Mouse (Mus musculus) cortical plate, adult 2 months (tissue): ENCODE data around the gene Slc6a19. TPM values are rescaled to one million over a fixed set of nuclear protein-coding genes. Genes with fewer than 3 reads are reported as not detected.

Source experiments
- H3K27ac ChIP-seq: fragments of 200-500 bp; 2 replicates; pipeline ENCODE4 v1.5.1; 2012; ENCODE audit warnings: low read length, control low read depth, inconsistent platforms; ENCODE audit not compliant: insufficient read depth
- H3K4me1 ChIP-seq: fragments of 200-500 bp; 2 replicates; pipeline ENCODE4 v1.6.1; 2011; ENCODE audit warnings: low read length; ENCODE audit not compliant: control insufficient read depth, insufficient read depth
- H3K4me3 ChIP-seq: fragments of 200-500 bp; 2 replicates; pipeline ENCODE4 v1.5.1; 2011; ENCODE audit warnings: mild to moderate bottlenecking, low read length, control low read depth; ENCODE audit not compliant: insufficient read depth
- CTCF ChIP-seq: fragments of 200-500 bp; IDR thresholded peaks from 2 replicates; pipeline ENCODE4 v1.5.1; 2011; ENCODE audit warnings: mild to moderate bottlenecking, control low read depth, low read length; ENCODE audit not compliant: insufficient read depth; ENCODE audit errors: extremely low read depth
- POLR2A ChIP-seq: fragments of 200-500 bp; IDR thresholded peaks from 2 replicates; pipeline ENCODE4 v1.6.1; 2011; ENCODE audit warnings: mild to moderate bottlenecking, low read length, control low read depth; ENCODE audit not compliant: insufficient read depth; ENCODE audit errors: extremely low read depth
- polyA plus RNA-seq: library from polyadenylated mRNA; depleted of rRNA; stranded (reverse); fragments of >200 nt; gene quantifications from 2 replicates; pipeline ENCODE4 v1.2.3, GENCODE M21; 2012

Gene Slc6a19
- polyA plus RNA-seq, 1 experiment, result 0.79 TPM

- Histone ChIP-seq H3K27ac (no peak overlapping the region), H3K4me1 (no peaks in the 10 kb centered on the region; the same call in 1 of the 2 replicates), H3K4me3 (no peak overlapping the region)
- TF ChIP-seq POLR2A, result no peak
- no peak for TF ChIP-seq CTCF
Measured at GRCm38 (mm10) chr13:73683682-73684081, 21.0 kb downstream of the Slc6a19 start.

DNA sequence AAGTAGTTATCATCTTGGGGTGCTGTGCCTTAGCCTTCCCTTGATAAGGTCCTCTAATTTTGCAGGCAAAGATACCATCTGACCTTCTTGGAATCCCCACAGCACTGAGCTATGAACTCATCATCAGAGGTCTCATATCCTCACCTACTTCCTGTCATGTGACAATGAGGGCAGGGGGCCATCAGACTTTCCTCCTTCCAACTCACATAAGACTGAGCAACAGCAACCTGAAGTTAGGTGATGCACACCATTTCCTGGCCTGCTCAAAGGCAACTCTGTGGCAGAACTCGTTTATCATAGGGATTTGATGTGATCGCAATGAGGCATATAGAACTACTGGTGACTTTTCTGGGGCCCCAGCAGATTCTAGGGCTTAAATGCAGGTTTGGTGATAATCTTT, 22.4 kb downstream of the Slc6a19 start:
- Histone ChIP-seq H3K4me1 (no peaks in the 10 kb centered on the region; the same call in 1 of the 2 replicates), H3K4me3 (no peak overlapping the region), H3K27ac (no peak overlapping the region)
- no peak for TF ChIP-seq POLR2A
- no peak for TF ChIP-seq CTCF

- Histone ChIP-seq H3K27ac (no peak overlapping the region), H3K4me1 (no peaks in the 10 kb centered on the region; the same call in 1 of the 2 replicates), H3K4me3 (no peak overlapping the region)
- no peak for TF ChIP-seq POLR2A
- TF ChIP-seq CTCF, result no peak
Measured at GRCm38 (mm10) chr13:73680394-73680793, 24.3 kb downstream of the Slc6a19 start.

DNA sequence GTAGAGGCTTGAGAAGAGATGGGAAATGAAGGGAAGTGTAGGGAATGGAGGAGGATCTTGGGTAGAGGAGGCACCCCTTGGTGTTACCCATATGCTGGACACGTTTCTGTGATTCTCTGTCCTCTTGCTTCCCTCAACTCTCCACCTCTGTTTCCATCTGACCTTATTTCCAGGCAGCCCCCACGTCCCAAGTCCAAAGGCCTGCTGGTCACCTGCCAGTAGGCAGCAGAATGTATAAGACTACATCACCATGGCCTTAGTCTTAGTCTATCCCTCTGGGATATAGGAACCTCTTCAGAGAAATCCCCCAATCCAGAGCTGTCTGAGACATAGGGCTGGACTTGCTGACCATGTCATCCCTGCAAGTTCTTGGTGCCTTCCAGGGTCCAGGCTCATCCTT, 25.4 kb downstream of the Slc6a19 start:
- Histone ChIP-seq H3K4me3 (no peak overlapping the region), H3K27ac (no peak overlapping the region), H3K4me1 (no peaks in the 10 kb centered on the region; the same call in 1 of the 2 replicates)
- TF ChIP-seq CTCF (no peak), POLR2A (no peak)

- H3K4me3 ChIP-seq, result no peak within 1 kb of the TSS
- no peaks in the 10 kb centered on the region for H3K4me1 ChIP-seq
- H3K27ac ChIP-seq, result no peak within 1 kb of the TSS
- TF ChIP-seq POLR2A, result no peak
- no peak for TF ChIP-seq CTCF
Measured at GRCm38 (mm10) chr13:73677853-73678252, 26.8 kb downstream of the Slc6a19 start, which contains the start of gene Slc6a18. Slc6a18 (minus strand) TSS chr13:73678023.

DNA sequence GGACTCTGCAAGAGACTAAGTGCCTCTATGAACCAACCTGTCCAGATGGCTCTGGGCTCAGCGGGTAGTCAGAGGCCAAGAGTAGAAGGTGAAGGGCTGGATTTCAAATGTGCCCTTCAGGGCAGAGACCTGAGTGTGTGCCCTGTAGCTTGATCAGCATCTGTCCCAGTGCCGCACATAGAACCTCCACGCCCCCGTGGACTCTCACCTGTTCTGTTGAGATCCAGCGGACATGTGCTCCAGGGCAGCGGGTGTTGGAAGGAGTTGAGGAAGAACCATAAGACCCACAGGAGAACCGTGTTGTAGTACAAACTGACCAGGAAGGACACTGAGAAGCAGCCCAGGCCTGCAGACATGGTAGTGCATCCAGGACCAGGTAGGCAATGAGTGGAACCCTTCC, 29.5 kb downstream of the Slc6a19 start:
- Histone ChIP-seq H3K27ac (no peak overlapping the region), H3K4me1 (no peaks in the 10 kb centered on the region), H3K4me3 (no peak overlapping the region)
- TF ChIP-seq CTCF, result no peak
- no peak for TF ChIP-seq POLR2A

- Histone ChIP-seq H3K4me3 (no peak overlapping the region), H3K27ac (no peak overlapping the region), H3K4me1 (no peaks in the 10 kb centered on the region)
- no peak for TF ChIP-seq CTCF
- no peak for TF ChIP-seq POLR2A
Measured at GRCm38 (mm10) chr13:73660163-73660695, 44.4 kb downstream of the Slc6a19 start.

DNA sequence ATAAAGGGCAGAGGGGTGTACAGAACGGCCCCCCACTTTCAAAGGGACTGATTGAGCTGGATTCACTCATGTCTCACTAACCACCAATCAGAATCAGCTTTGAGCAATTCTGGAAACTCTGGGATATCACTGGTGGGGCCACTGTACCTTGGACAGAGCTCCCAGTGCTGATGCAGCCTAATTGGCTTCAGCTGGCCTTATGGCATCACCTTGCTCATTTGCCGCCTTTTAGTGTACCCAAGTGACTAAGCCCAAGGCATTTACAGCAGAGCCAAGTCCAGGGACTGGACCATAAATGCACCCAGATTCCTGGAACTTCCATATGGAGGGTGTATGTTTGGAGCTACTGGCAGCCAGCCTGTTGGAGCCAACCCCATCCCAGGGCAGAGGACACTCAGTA, 45.7 kb downstream of the Slc6a19 start:
- TF ChIP-seq CTCF, result no peak
- no peak for TF ChIP-seq POLR2A
- H3K4me3 ChIP-seq, result no peak overlapping the region
- no peak overlapping the region for H3K27ac ChIP-seq
- no peaks in the 10 kb centered on the region for H3K4me1 ChIP-seq

DNA sequence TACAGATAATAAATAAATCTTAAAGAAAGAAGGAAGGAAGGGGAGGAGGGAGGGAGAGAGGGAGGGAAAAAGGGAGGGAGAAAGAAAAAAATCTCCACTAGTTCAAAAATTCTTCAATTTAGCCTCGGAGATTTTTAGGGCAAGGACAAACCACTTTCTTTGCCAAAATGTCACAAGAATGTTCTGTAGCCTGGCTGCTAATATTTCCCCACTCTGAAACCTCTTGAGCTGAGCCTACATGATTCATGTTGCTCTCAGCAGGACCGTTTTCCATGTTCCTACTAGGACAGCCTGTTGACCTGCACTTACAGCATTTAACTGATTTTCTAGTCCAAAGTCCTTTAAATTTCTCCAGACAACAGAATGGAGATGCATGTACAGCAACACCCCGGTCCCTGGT, 49.7 kb downstream of the Slc6a19 start:
- Histone ChIP-seq H3K4me3 (no peak overlapping the region), H3K27ac (no peak overlapping the region), H3K4me1 (no peaks in the 10 kb centered on the region)
- TF ChIP-seq POLR2A, result no peak
- TF ChIP-seq CTCF, result no peak

- H3K27ac ChIP-seq, result no peak overlapping the region
- TF ChIP-seq POLR2A (no peak), CTCF (no peak)
- H3K4me3 ChIP-seq, result no peak overlapping the region
- no peaks in the 10 kb centered on the region for H3K4me1 ChIP-seq
Measured at GRCm38 (mm10) chr13:73653266-73653665, 51.4 kb downstream of the Slc6a19 start.

GRCm38 (mm10) chr13:73646397-73647087, 58.1 kb downstream of the Slc6a19 start:
- TF ChIP-seq CTCF (peak; percentile 91), POLR2A (no peak)

DNA sequence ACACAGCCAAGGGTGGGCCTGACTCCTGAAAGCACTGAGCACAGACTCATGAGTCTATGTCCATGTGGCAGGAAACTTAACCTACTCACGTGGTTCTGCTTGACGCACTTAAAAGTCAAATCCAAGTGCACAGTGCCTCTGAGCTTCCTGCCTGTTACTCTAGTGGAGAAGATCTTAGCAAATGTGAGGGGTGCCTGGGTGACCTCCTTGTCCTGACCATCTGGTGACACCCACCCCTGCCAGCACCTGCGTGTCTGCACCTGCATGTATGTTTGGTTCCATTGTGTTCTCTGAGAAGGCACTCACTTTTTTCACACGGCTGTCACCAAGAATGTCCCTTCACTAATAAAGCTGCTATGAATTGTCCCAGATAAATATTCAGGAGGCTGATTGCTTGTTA, 63.4 kb downstream of the Slc6a19 start:
- Histone ChIP-seq H3K4me1 (no peaks in the 10 kb centered on the region), H3K27ac (no peak overlapping the region), H3K4me3 (no peak overlapping the region)
- no peak for TF ChIP-seq CTCF

More at GRCm38 (mm10) chr13:73646397-73647087, 58.1 kb downstream of the Slc6a19 start:
- H3K27ac ChIP-seq, result no peak overlapping the region
- H3K4me1 ChIP-seq, result no peaks in the 10 kb centered on the region
- no peak overlapping the region for H3K4me3 ChIP-seq
